Mouse (Mus musculus): ENCODE measurements around the gene Ciapin1.

GRCm38 (mm10) chr8:94783890-94784289, 54.3 kb downstream of the Ciapin1 start:
- TF ChIP-seq GATA1 (IDR thresholded peaks at IDR 0.05; ENCODE audit: borderline replicate concordance, low read length): no peak
- no peak for TF ChIP-seq FLI1 (IDR thresholded peaks at IDR 0.05; ENCODE audit: low read length)

Measured in megakaryocyte, embryonic 14.5 days (primary cell).